Mouse (Mus musculus) lung, postnatal 0 days (tissue): ENCODE measurements around the gene Arl13b. TPM values are rescaled to one million over a fixed set of nuclear protein-coding genes. Genes with fewer than 3 reads are reported as not detected.
A peak's percentile ranks its signal among the peaks of the same experiment; 100 is the strongest.

Experiments
- ATAC-seq: fragments of 200-750 bp; cut with Nextera tagmentation; 2 replicates; pipeline ENCODE4 v1.8.0; 2017; ENCODE audit warnings: moderate library complexity
- DNase-seq: peaks from one replicate; pipeline ENCODE4 v3.0.0-alpha.2; 2016; ENCODE audit warnings: low spot score
- H3K27ac ChIP-seq: fragments of 300-500 bp; sonication (generic); 2 replicates; pipeline ENCODE4 v1.5.1; 2014; ENCODE audit warnings: antibody characterized with exemption, mild to moderate bottlenecking, low read length, mixed read lengths
- H3K27me3 ChIP-seq: fragments of 300-500 bp; sonication (generic); replicated peaks from 2 replicates; pipeline ENCODE4 v1.6.1; 2014; ENCODE audit warnings: low read length, mixed read lengths; ENCODE audit not compliant: insufficient read depth
- H3K36me3 ChIP-seq: fragments of 300-500 bp; sonication (generic); 2 replicates; pipeline ENCODE4 v1.6.1; 2014; ENCODE audit warnings: low read length, mixed read lengths; ENCODE audit not compliant: insufficient read depth
- H3K4me1 ChIP-seq: fragments of 300-500 bp; sonication (generic); 2 replicates; pipeline ENCODE4 v1.6.1; 2014; ENCODE audit warnings: antibody characterized with exemption, low read depth, low read length, mixed read lengths; ENCODE audit not compliant: insufficient read depth
- H3K4me2 ChIP-seq: fragments of 300-500 bp; sonication (generic); replicated peaks from 2 replicates; pipeline ENCODE4 v1.6.1; 2014; ENCODE audit warnings: low read depth, mild to moderate bottlenecking, low read length, moderate library complexity, mixed read lengths
- H3K4me3 ChIP-seq: fragments of 300-500 bp; sonication (generic); 2 replicates; pipeline ENCODE4 v1.5.1; 2014; ENCODE audit warnings: low read depth, low read length
- H3K9ac ChIP-seq: fragments of 300-500 bp; sonication (generic); replicated peaks from 2 replicates; pipeline ENCODE4 v1.6.1; 2014; ENCODE audit warnings: low read depth, mild to moderate bottlenecking
- H3K9me3 ChIP-seq: fragments of 300-500 bp; sonication (generic); 2 replicates; pipeline ENCODE4 v1.6.1; 2016; ENCODE audit warnings: low read length, mixed read lengths
- CTCF ChIP-seq: IDR thresholded peaks from 2 replicates; pipeline ENCODE4 v1.5.1; 2016; ENCODE audit warnings: antibody characterized with exemption, mild to moderate bottlenecking
- EP300 ChIP-seq: IDR thresholded peaks from 2 replicates; pipeline ENCODE4 v1.6.1; 2016; ENCODE audit warnings: antibody characterized with exemption, mild to moderate bottlenecking, control low read depth
- WGBS: fragments of 180-500 bp; shearing (Covaris S2); extraction: QIAGEN DNeasy Blood & Tissue Kit; methylation state at CpG from one replicate; pipeline ENCODE4 v1.1.7; 2014; 5-methylcytosine and 5-hydroxymethylcytosine counted together
- polyA plus RNA-seq: library from polyadenylated mRNA; unstranded; fragments of >200 nt; fragmentation: Nextera tagmentation; extraction: Ambion mirVana; gene quantifications from 2 replicates; pipeline ENCODE4 v1.2.1, GENCODE M21; 2015

Gene Arl13b
- polyA plus RNA-seq: 22.8 and 23.9 TPM in 2 replicates

DNA sequence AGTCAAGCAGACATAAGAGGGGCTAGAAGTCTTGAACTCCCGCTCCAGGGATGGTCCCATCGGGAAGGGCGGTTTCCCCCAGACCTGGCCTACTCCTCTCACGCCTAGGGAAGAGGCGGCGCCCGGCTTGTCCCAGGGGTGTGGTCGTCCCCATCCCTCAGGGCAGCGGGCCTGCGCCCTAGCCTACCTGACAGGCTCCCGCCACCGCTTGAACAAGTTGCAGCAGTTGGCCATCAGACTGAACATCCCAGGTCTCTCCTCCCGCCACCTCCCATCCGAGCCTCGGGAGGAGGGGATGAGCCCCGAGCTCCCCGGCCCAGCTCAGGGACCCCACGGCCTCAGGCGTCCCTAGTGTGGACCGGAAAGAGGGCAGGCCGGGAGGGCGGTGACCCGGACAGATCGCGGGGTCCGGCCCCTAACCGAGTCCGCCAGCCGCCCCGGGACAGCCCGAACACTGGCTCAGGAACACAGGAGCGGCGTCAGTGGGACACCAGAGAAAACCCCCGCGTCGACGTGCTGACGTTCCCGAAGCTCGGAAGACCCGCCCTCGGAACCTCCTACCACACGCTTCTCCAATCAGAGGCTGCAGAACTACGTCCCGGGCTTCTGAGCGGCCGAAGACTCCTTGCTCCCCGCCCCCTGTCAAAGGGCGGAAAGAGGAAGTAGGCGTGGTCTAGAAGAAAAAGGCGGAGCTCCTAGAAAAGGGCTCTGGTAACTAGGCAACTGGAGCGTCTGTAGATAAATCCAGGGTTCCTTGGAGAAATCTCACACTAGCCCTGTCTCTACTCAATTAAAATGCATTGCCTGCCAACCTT, at the start of gene Arl13b:
Gene Arl13b (minus strand): TSS at position 543 of the 815 bp plus-strand sequence.
- WGBS: 1% methylated on average over 50 of the region's 52 CpGs
- TF ChIP-seq EP300 (no peak), CTCF (no peak)
- ATAC-seq (peak; percentile 100), DNase-seq (peak; percentile 100)
- Histone ChIP-seq H3K4me3 (peak within 1 kb of the TSS; percentile 80), H3K4me2 (peak within 1 kb of the TSS; percentile 83), H3K36me3 (no peaks in the 10 kb centered on the region), H3K27ac (peak within 1 kb of the TSS; percentile 73), H3K9me3 (no peaks in the 10 kb centered on the region), H3K27me3 (no peaks in the 10 kb centered on the region), H3K4me1 (0 out of 2 replicates have a peak, but pooled peaks cover 2% of the 10 kb centered on the region), H3K9ac (peak within 1 kb of the TSS; percentile 75)

DNA sequence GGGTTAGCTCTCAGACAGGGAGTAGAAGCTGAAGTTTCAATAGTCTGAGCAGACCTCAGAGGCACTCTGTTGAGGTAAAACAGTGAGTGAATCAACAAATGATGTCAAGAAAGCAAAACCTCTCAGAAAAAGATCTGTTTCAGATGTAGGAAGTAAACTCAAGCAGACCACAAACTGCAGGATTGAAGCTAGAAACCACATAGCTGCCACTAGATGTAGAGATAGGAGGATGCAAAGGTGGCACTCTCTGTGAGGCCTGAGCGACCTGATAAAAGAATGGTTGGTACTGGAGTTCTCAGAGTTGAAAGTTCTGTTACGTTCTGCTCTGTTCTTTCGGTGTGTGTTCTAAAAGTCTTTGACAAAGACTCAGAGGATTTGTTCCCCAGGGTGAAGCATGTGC, 49.0 kb upstream of the Arl13b start:
- Histone ChIP-seq H3K9ac (no peak overlapping the region), H3K9me3 (no peaks in the 10 kb centered on the region), H3K4me1 (no peaks in the 10 kb centered on the region), H3K36me3 (peaks cover 4% of the 10 kb centered on the region; the same call in 1 of the 2 replicates), H3K27me3 (no peaks in the 10 kb centered on the region), H3K4me2 (no peak overlapping the region), H3K4me3 (no peak overlapping the region), H3K27ac (no peak overlapping the region)
- no peak for TF ChIP-seq EP300
- TF ChIP-seq CTCF: no peak
- ATAC-seq: no peak
- no peak for DNase-seq
- WGBS: 83% methylated on average over 3 of the region's 3 CpGs

DNA sequence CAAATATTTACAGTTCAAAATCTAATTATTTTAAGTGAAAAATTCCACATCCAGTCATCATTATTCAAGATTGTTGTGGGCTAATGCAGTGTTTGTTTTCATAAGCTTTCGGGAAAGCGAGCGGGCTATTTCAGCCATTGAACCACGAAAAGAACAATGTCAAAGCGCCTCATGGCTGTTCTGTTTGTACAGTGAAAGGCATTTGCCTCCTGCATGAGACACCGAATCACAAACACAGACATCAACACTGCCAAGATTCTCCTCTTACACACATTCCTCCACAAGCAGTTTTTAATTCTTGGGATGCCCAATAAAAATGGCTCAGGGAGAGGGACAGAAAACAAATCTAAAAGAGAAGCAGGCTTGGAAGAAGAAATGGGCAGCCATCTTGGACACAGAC, 27.2 kb upstream of the Arl13b start:
- TF ChIP-seq CTCF: no peak
- no peak for TF ChIP-seq EP300

DNA sequence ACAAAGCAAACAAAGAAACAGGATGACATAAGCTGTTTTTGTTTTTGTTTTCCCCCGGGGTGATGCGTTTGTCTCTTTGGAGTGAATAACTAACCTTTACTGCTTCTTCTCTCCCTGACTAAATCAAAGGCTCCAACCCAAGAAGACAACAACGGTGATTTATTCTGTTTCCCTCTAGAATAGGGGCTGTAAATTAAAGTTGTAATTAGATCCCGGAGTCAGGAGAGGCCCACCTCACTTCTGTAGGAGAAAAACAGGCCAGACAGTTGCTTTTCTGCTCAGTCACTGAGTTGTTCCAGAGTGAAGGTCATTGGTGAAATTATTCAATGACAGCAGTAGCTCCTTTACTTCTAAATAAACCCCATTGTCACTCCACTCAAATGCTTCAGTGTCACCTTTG, 26.3 kb upstream of the Arl13b start:
- no peak overlapping the region for H3K27ac ChIP-seq
- no peak overlapping the region for H3K9ac ChIP-seq
- no peak for TF ChIP-seq CTCF
- TF ChIP-seq EP300: no peak
- no peaks in the 10 kb centered on the region for H3K36me3 ChIP-seq
- no peak for DNase-seq
- H3K9me3 ChIP-seq: no peaks in the 10 kb centered on the region
- no peak overlapping the region for H3K4me3 ChIP-seq
- H3K4me2 ChIP-seq: no peak overlapping the region
- no peak for ATAC-seq
- no peaks in the 10 kb centered on the region for H3K4me1 ChIP-seq
- WGBS: 72% methylated on average over 4 of the region's 4 CpGs
- no peaks in the 10 kb centered on the region for H3K27me3 ChIP-seq

More for the DNA sequence above, 27.2 kb upstream of the Arl13b start:
- Histone ChIP-seq H3K9ac (no peak overlapping the region), H3K4me1 (no peaks in the 10 kb centered on the region), H3K36me3 (no peaks in the 10 kb centered on the region), H3K27me3 (no peaks in the 10 kb centered on the region), H3K9me3 (no peaks in the 10 kb centered on the region), H3K27ac (no peak overlapping the region), H3K4me2 (no peak overlapping the region), H3K4me3 (no peak overlapping the region)
- 73% methylated on average over 6 of the region's 6 CpGs for WGBS
- DNase-seq: no peak
- ATAC-seq: no peak

DNA sequence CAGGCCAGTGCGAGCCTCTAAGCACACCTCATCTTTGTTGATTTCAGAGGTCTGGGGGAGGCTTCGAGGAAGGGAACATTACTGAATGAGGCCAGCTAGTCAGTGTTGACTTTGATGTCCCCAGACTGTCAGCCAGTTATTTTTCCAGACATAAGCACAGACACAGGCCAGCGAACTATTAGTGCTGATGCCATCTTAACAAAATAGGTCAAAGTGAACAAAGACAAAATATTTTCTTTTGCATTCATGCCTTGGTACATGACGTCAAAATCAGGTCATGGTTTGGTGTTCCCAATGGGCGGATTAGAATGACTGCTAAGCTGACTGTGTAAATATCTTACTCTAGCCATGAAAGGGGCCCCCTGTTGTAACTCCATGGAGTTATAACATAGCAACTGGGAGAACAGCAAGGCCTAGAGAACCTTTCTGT, 25.9 kb upstream of the Arl13b start:
- Histone ChIP-seq H3K27me3 (no peaks in the 10 kb centered on the region), H3K9me3 (no peaks in the 10 kb centered on the region), H3K36me3 (no peaks in the 10 kb centered on the region), H3K27ac (no peak overlapping the region), H3K4me1 (no peaks in the 10 kb centered on the region), H3K4me2 (no peak overlapping the region), H3K9ac (no peak overlapping the region), H3K4me3 (no peak overlapping the region)
- peak; percentile 62 for ATAC-seq
- no peak for TF ChIP-seq EP300
- no peak for TF ChIP-seq CTCF
- DNase-seq: peak; percentile 6
- 67% methylated on average over 5 of the region's 5 CpGs for WGBS

DNA sequence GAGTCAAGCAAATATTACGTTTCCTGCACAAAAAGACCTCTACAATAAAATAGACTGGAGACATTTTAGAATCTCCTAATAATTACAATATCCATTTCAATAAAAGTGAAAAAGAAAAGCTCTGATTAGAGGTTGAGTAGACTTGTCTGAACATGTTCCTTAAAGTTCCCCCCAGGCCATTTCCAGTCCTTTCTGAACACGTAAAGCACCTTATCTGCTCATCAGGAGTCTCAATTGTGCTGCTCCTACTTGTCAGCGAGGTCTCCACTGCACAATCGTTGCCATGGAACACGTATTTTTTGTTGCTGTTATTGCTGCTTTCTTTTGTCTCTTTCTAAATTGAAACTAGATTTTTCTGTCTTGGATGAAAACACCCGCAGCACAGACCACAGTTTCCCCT, 14.6 kb upstream of the Arl13b start:
- DNase-seq (no peak), ATAC-seq (no peak)
- H3K4me2 ChIP-seq: no peak overlapping the region
- TF ChIP-seq EP300 (no peak), CTCF (no peak)
- H3K9ac ChIP-seq: no peak overlapping the region
- no peaks in the 10 kb centered on the region for H3K27me3 ChIP-seq
- no peak overlapping the region for H3K4me3 ChIP-seq
- 74% methylated on average over 6 of the region's 6 CpGs for WGBS
- no peaks in the 10 kb centered on the region for H3K4me1 ChIP-seq
- no peaks in the 10 kb centered on the region for H3K9me3 ChIP-seq
- no peak overlapping the region for H3K27ac ChIP-seq
- H3K36me3 ChIP-seq: no peaks in the 10 kb centered on the region
